Mouse (Mus musculus): ENCODE results near the gene Mrs2.

DNA sequence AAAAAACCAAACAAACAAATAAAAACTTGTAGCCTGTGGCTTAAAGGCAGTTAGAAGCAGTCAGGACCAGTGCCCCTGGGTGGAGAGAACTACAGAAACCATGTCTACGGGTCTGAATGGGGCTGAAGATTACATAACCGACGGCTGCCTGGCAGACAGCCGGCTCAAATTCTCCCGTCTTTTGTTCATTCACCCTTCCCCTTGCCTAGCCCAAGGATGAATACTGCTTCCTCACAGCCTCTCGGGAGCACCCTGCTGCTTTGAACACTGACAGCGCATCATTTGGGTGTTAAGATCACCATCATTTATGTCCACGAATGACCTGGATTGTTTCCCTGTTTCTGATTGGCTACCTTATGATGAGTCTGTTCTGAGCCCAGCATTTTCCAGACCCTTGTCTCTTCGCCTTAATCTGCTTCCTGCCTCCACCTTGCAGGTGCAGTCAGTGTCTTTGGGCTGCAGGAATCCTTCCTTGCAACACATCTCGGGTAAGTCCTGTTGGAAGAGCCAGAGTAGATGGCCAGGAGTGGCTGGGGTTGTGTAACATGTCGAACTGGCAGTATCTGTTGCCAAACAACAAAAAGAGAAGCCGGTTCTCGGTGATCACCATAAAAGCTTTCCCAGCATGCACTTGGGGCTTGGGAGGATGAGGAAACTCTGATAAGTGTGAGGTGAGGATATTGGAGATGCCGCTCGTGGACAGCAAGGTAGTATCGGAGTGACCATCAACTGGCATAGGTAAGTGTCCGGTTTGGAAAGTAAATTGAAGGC is 77.5 kb downstream of the Mrs2 start, which contains the start of gene Gpld1:
- TF ChIP-seq CTCF (IDR thresholded peaks at IDR 0.05) (no peak), POLR2A (IDR thresholded peaks at IDR 0.05; ENCODE audit: insufficient read depth, low read depth, low read length) (no peak), EP300 (IDR thresholded peaks at IDR 0.05; ENCODE audit: insufficient read depth, low read depth, low read length) (no peak)

All from heart, adult 2 months (tissue).